Mouse (Mus musculus) embryonic facial prominence, embryonic 12.5 days (tissue): ENCODE results near the gene Bax. TPM values are rescaled to one million over a fixed set of nuclear protein-coding genes. Genes with fewer than 3 reads are reported as not detected.

Experiments
- ATAC-seq: fragments of 200-750 bp; cut with Nextera tagmentation; 2 replicates; pipeline ENCODE4 v1.8.0; 2017; ENCODE audit not compliant: insufficient number of reproducible peaks, insufficient read depth, low FRiP score, low TSS enrichment
- H3K27ac ChIP-seq: fragments of 300-500 bp; sonication (generic); 2 replicates; pipeline ENCODE4 v1.5.1; 2016; ENCODE audit warnings: mild to moderate bottlenecking
- H3K27me3 ChIP-seq: fragments of 300-500 bp; sonication (generic); 2 replicates; pipeline ENCODE4 v1.6.1; 2016; ENCODE audit warnings: mild to moderate bottlenecking, moderate library complexity
- H3K36me3 ChIP-seq: fragments of 300-500 bp; sonication (generic); 2 replicates; pipeline ENCODE4 v1.6.1; 2016; ENCODE audit warnings: mild to moderate bottlenecking
- H3K4me1 ChIP-seq: fragments of 300-500 bp; sonication (generic); 2 replicates; pipeline ENCODE4 v1.6.1; 2016
- H3K4me2 ChIP-seq: fragments of 300-500 bp; sonication (generic); replicated peaks from 2 replicates; pipeline ENCODE4 v1.6.1; 2016; ENCODE audit warnings: mild to moderate bottlenecking, moderate library complexity
- H3K4me3 ChIP-seq: fragments of 300-500 bp; sonication (generic); 2 replicates; pipeline ENCODE4 v1.5.1; 2016; ENCODE audit warnings: mild to moderate bottlenecking
- H3K9ac ChIP-seq: fragments of 300-500 bp; sonication (generic); 2 replicates; pipeline ENCODE4 v1.6.1; 2016; ENCODE audit warnings: mild to moderate bottlenecking, moderate library complexity
- H3K9me3 ChIP-seq: fragments of 300-500 bp; sonication (generic); 2 replicates; pipeline ENCODE4 v1.6.1; 2016; ENCODE audit warnings: mild to moderate bottlenecking, moderate library complexity
- WGBS: fragments of 180-500 bp; shearing (Covaris S2); methylation state at CpG from one replicate; pipeline ENCODE4 v1.1.7; 2016; 5-methylcytosine and 5-hydroxymethylcytosine counted together
- polyA plus RNA-seq: library from polyadenylated mRNA; unstranded; fragments of >200 nt; fragmentation: Nextera tagmentation; extraction: Ambion mirVana; gene quantifications from 2 replicates; pipeline ENCODE4 v1.2.1, GENCODE M21; 2016

Bax gene
- polyA plus RNA-seq: 220 and 224 TPM in 2 replicates

- Histone ChIP-seq H3K36me3 (peaks cover 34% of the 10 kb centered on the region), H3K9me3 (no peaks in the 10 kb centered on the region), H3K4me1 (peaks cover 12% of the 10 kb centered on the region), H3K4me3 (peak within 1 kb of the TSS; percentile 84), H3K27ac (peak within 1 kb of the TSS; percentile 67), H3K4me2 (peak within 1 kb of the TSS; percentile 84), H3K9ac (peak within 1 kb of the TSS; percentile 86), H3K27me3 (no peaks in the 10 kb centered on the region)
- WGBS: under 1% methylated on average over 58 of the region's 58 CpGs
- ATAC-seq: peak; percentile 36
These were observed at the start of gene Bax for GRCm38 (mm10) chr7:45466283-45467089. Bax (minus strand) TSS chr7:45466898.

DNA sequence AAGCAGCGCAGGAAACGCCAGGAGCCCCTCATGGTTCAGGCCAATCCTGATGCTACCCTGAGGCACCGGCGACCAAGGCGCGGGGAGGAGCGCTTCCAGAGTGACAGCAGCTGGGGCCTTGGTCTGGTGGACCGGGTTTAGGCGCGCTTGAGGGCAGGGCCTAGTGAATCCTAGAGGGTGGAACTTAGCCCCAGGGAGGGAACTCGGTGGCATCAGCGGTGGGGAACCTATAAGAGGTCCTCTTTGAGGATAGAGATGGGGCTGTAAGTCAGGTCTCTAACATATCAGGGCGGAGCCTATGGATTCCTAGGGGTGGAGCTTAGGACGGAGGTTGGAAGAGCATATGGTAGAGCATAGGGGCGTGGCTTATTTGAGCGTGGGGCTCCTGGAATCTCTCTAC is 48.7 kb upstream of the Bax start:
- no peak for ATAC-seq
- 0 out of 2 replicates have a peak overlapping the region, but pooled peaks have one; percentile 11 for H3K4me2 ChIP-seq
- no peaks in the 10 kb centered on the region for H3K9me3 ChIP-seq
- H3K4me1 ChIP-seq: peaks cover 5% of the 10 kb centered on the region
- H3K27me3 ChIP-seq: no peaks in the 10 kb centered on the region
- H3K36me3 ChIP-seq: no peaks in the 10 kb centered on the region
- H3K9ac ChIP-seq: no peak overlapping the region
- H3K4me3 ChIP-seq: no peak overlapping the region
- WGBS: 13% methylated on average over 16 of the region's 16 CpGs
- H3K27ac ChIP-seq: peak overlapping the region; percentile 57

- 0 out of 2 replicates have a peak overlapping the region, but pooled peaks have one; percentile 4 for H3K27ac ChIP-seq
- 78% methylated on average over 7 of the region's 7 CpGs for WGBS
- no peak overlapping the region for H3K4me2 ChIP-seq
- H3K4me1 ChIP-seq: peaks cover 8% of the 10 kb centered on the region
- no peak for ATAC-seq
- H3K27me3 ChIP-seq: no peaks in the 10 kb centered on the region
- H3K36me3 ChIP-seq: no peaks in the 10 kb centered on the region
- H3K4me3 ChIP-seq: no peak overlapping the region
- no peaks in the 10 kb centered on the region for H3K9me3 ChIP-seq
- no peak overlapping the region for H3K9ac ChIP-seq
These were observed 47.7 kb upstream of the Bax start for GRCm38 (mm10) chr7:45514411-45514810.

GRCm38 (mm10) chr7:45509912-45510787 is 43.5 kb upstream of the Bax start, which contains the start of gene Nucb1:
Nucb1 (minus strand) TSS chr7:45510406.
- under 1% methylated on average over 44 of the region's 44 CpGs for WGBS
- H3K4me2 ChIP-seq: peak within 1 kb of the TSS; percentile 97
- peak within 1 kb of the TSS; percentile 92 for H3K27ac ChIP-seq
- H3K4me3 ChIP-seq: peak within 1 kb of the TSS; percentile 69
- H3K27me3 ChIP-seq: no peaks in the 10 kb centered on the region
- peaks cover 14% of the 10 kb centered on the region for H3K4me1 ChIP-seq
- peak within 1 kb of the TSS; percentile 82 for H3K9ac ChIP-seq
- H3K36me3 ChIP-seq: peaks cover 14% of the 10 kb centered on the region
- H3K9me3 ChIP-seq: no peaks in the 10 kb centered on the region
- ATAC-seq: peak; percentile 75

GRCm38 (mm10) chr7:45509181-45509882 is 42.6 kb upstream of the Bax start:
- H3K9me3 ChIP-seq: no peaks in the 10 kb centered on the region
- 35% methylated on average over 19 of the region's 19 CpGs for WGBS
- peak overlapping the region; percentile 97 for H3K4me2 ChIP-seq
- peaks cover 22% of the 10 kb centered on the region for H3K36me3 ChIP-seq
- no peaks in the 10 kb centered on the region for H3K27me3 ChIP-seq
- peaks cover 13% of the 10 kb centered on the region for H3K4me1 ChIP-seq
- H3K4me3 ChIP-seq: peak overlapping the region; percentile 69
- peak overlapping the region; percentile 92; the same call in 1 of the 2 replicates for H3K27ac ChIP-seq
- peak; percentile 48; the same call in 1 of the 2 replicates for ATAC-seq
- peak overlapping the region; percentile 82 for H3K9ac ChIP-seq

DNA sequence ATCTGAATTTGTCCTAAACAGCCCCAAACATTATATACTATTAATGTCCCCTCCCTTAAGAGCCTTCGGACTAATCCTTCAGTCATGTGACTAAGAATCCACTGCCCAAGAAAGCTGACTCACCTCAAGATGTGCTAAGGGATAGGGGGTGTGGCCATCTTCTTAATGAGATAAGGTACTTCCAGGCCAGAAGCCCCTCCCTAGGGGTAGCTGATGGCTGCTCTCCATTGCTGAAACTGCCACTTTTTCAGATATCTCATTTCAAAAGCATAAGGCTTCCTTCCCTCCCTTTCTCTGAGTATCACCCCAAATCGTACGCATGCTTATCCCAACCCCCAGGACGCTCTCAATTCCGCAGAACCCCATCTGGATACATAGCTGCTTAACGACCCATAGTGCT is 41.9 kb upstream of the Bax start:
- H3K36me3 ChIP-seq: peaks cover 23% of the 10 kb centered on the region
- ATAC-seq: no peak
- no peak overlapping the region for H3K4me3 ChIP-seq
- H3K9me3 ChIP-seq: no peaks in the 10 kb centered on the region
- peak overlapping the region; percentile 97; the same call in 1 of the 2 replicates for H3K4me2 ChIP-seq
- H3K27me3 ChIP-seq: no peaks in the 10 kb centered on the region
- peaks cover 13% of the 10 kb centered on the region for H3K4me1 ChIP-seq
- peak overlapping the region; percentile 82; the same call in 1 of the 2 replicates for H3K9ac ChIP-seq
- 88% methylated on average over 6 of the region's 6 CpGs for WGBS
- H3K27ac ChIP-seq: no peak overlapping the region

DNA sequence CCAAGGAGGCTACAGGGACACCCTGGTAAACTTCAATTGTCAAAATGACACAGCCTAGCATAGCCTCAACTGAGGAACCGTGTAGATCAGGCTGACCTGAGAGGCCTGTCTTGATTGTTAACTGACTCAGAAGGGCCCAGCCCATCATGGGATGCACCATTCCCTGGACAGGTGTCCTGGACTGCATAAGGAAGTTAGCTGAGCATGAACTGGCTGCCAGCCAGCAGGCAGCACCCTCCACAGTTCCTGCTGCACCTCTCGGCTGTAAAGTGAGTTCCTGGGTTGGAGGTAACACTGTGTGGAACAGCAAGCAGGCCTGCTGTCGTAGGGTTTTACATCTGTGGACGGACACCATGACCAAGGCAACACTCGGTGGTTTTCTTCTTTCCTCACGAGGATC is 40.9 kb upstream of the Bax start:
- Histone ChIP-seq H3K9ac (no peak overlapping the region), H3K4me2 (no peak overlapping the region), H3K9me3 (no peaks in the 10 kb centered on the region), H3K4me1 (peaks cover 13% of the 10 kb centered on the region), H3K36me3 (peaks cover 32% of the 10 kb centered on the region), H3K27me3 (no peaks in the 10 kb centered on the region), H3K27ac (no peak overlapping the region), H3K4me3 (no peak overlapping the region)
- whole genome bisulfite sequencing: 89% methylated on average over 6 of the region's 6 CpGs
- no peak for ATAC-seq

GRCm38 (mm10) chr7:45498427-45498826 is 31.7 kb upstream of the Bax start:
- Histone ChIP-seq H3K4me1 (no peaks in the 10 kb centered on the region), H3K9me3 (no peaks in the 10 kb centered on the region), H3K27me3 (no peaks in the 10 kb centered on the region), H3K36me3 (peaks cover 90% of the 10 kb centered on the region), H3K4me2 (no peak overlapping the region), H3K4me3 (no peak overlapping the region), H3K9ac (no peak overlapping the region), H3K27ac (no peak overlapping the region)
- no peak for ATAC-seq
- 98% methylated on average over 6 of the region's 6 CpGs for WGBS

- H3K4me3 ChIP-seq: no peak overlapping the region
- peaks cover 10% of the 10 kb centered on the region for H3K4me1 ChIP-seq
- H3K27ac ChIP-seq: no peak overlapping the region
- no peaks in the 10 kb centered on the region for H3K27me3 ChIP-seq
- H3K9ac ChIP-seq: no peak overlapping the region
- ATAC-seq: no peak
- peaks cover 77% of the 10 kb centered on the region for H3K36me3 ChIP-seq
- H3K9me3 ChIP-seq: no peaks in the 10 kb centered on the region
- H3K4me2 ChIP-seq: no peak overlapping the region
- WGBS: 79% methylated on average over 9 of the region's 9 CpGs
These were observed 27.9 kb upstream of the Bax start for GRCm38 (mm10) chr7:45494548-45494947.

DNA sequence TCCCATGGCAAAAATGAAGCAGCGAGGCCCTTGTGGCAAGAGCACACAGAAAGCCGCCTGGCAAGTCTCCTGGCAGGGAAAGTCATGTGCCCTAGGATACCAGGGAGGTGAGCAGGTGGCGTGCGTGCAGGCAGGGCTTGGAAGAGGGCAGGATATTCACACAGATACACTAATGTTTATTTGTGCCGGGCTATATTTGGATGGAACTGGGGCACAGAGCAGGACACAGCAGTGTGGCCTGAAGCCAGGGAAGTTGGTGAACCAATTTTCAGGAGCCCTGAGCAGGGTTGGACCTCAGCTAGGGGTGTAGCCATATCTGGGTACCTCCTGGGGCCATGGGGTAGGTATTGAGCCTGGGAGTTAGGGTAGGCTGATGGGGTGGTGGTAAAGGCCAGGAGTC is 26.3 kb upstream of the Bax start:
- peaks cover 10% of the 10 kb centered on the region for H3K4me1 ChIP-seq
- H3K9me3 ChIP-seq: no peaks in the 10 kb centered on the region
- H3K27ac ChIP-seq: no peak overlapping the region
- WGBS: 96% methylated on average over 5 of the region's 5 CpGs
- ATAC-seq: no peak
- no peak overlapping the region for H3K9ac ChIP-seq
- no peaks in the 10 kb centered on the region for H3K27me3 ChIP-seq
- H3K4me3 ChIP-seq: no peak overlapping the region
- H3K4me2 ChIP-seq: no peak overlapping the region
- H3K36me3 ChIP-seq: peaks cover 61% of the 10 kb centered on the region

GRCm38 (mm10) chr7:45492225-45492844 is 25.6 kb upstream of the Bax start:
- ATAC-seq: no peak
- H3K27ac ChIP-seq: no peak overlapping the region
- peaks cover 55% of the 10 kb centered on the region for H3K36me3 ChIP-seq
- no peak overlapping the region for H3K4me2 ChIP-seq
- no peaks in the 10 kb centered on the region for H3K27me3 ChIP-seq
- 95% methylated on average over 8 of the region's 8 CpGs for WGBS
- H3K9ac ChIP-seq: no peak overlapping the region
- peaks cover 10% of the 10 kb centered on the region for H3K4me1 ChIP-seq
- no peaks in the 10 kb centered on the region for H3K9me3 ChIP-seq
- H3K4me3 ChIP-seq: no peak overlapping the region
